In the genomic region with DNA sequence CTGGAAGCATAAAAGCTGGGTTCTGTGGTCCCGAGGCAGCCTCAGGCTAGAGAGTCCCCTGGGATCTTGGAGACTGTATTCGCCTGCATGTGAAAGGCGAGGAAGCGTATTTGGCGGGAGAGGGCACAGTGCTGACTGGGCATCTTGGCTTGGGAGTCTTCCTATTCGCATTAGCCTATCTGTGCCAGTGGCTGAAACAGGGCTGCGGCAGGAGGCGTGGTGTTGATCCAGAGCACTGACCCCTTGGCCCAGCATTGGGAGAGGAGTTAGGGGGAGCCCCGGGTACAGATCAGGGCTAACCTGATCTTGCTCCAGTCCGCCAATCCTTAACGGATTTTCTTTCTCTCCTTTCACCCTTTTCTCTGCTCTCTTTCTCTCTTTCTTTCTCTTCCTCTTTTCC, we compare ENCODE assay signal across 7 mouse cellular contexts. TPM values are rescaled to one million over a fixed set of nuclear protein-coding genes. Genes with fewer than 3 reads are reported as not detected.
DNase-seq lines count a peak whose midpoint lies in the region; ATAC-seq and TF ChIP-seq lines count a peak whose summit lies in the region.

No protein-coding gene starts in this region.

- ATAC-seq in lung, embryonic 14.5 days (ENCODE audit: insufficient read depth), result no peak
- ATAC-seq in lung, postnatal 0 days, result no peak
- peak; percentile 72 for ATAC-seq in hindbrain, embryonic 12.5 days (ENCODE audit: low FRiP score)
- ATAC-seq in megakaryocyte-erythroid progenitor cell, adult 5-6 weeks (replicated peaks; ENCODE audit: low FRiP score, low TSS enrichment, poor library complexity, severe bottlenecking), result no peak

- TF ChIP-seq CTCF in lung, embryonic 14.5 days (IDR thresholded peaks at IDR 0.05; ENCODE audit: low read depth), result no peak
- TF ChIP-seq CTCF in lung, postnatal 0 days (IDR thresholded peaks at IDR 0.05), result no peak

- peaks cover 34% of the 10 kb centered on the region for H3K27me3 ChIP-seq in lung, embryonic 14.5 days (ENCODE audit: insufficient read depth, low read length)
- H3K27me3 ChIP-seq in lung, postnatal 0 days (replicated peaks; ENCODE audit: insufficient read depth, low read length), result 0 out of 2 replicates have a peak, but pooled peaks cover 6% of the 10 kb centered on the region
- H3K27me3 ChIP-seq in hindbrain, embryonic 12.5 days, result peaks cover 9% of the 10 kb centered on the region; the same call in 1 of the 2 replicates

- H3K4me2 ChIP-seq in lung, embryonic 14.5 days, result peak overlapping the region; percentile 49
- no peak overlapping the region for H3K4me2 ChIP-seq in lung, postnatal 0 days (replicated peaks; ENCODE audit: low read depth, low read length)
- H3K4me2 ChIP-seq in hindbrain, embryonic 12.5 days (replicated peaks), result peak overlapping the region; percentile 62

- no peak overlapping the region for H3K27ac ChIP-seq in lung, embryonic 14.5 days (ENCODE audit: low read depth)
- H3K27ac ChIP-seq in lung, postnatal 0 days (ENCODE audit: low read length), result no peak overlapping the region
- H3K27ac ChIP-seq in hindbrain, embryonic 12.5 days, result peak overlapping the region; percentile 83; the same call in 1 of the 2 replicates

- no peak overlapping the region for H3K4me3 ChIP-seq in lung, embryonic 14.5 days (ENCODE audit: low read depth, low read length)
- no peak overlapping the region for H3K4me3 ChIP-seq in lung, postnatal 0 days (ENCODE audit: low read depth, low read length)
- H3K4me3 ChIP-seq in hindbrain, embryonic 12.5 days, result peak overlapping the region; percentile 66

- H3K9ac ChIP-seq in lung, embryonic 14.5 days, result no peak overlapping the region
- no peak overlapping the region for H3K9ac ChIP-seq in lung, postnatal 0 days (replicated peaks; ENCODE audit: low read depth)
- peak overlapping the region; percentile 75 for H3K9ac ChIP-seq in hindbrain, embryonic 12.5 days

- H3K9me3 ChIP-seq in lung, embryonic 14.5 days (ENCODE audit: low read depth, low read length), result no peaks in the 10 kb centered on the region
- no peaks in the 10 kb centered on the region for H3K9me3 ChIP-seq in lung, postnatal 0 days (ENCODE audit: low read length)
- H3K9me3 ChIP-seq in hindbrain, embryonic 12.5 days (replicated peaks), result no peaks in the 10 kb centered on the region

- 11% methylated on average over 11 of the region's 11 CpGs for WGBS in lung, embryonic 14.5 days
- WGBS in lung, postnatal 0 days, result 18% methylated on average over 9 of the region's 11 CpGs
- WGBS in hindbrain, embryonic 12.5 days, result 4% methylated on average over 11 of the region's 11 CpGs

- H3K36me3 ChIP-seq in lung, embryonic 14.5 days (ENCODE audit: insufficient read depth), result no peaks in the 10 kb centered on the region
- H3K36me3 ChIP-seq in lung, postnatal 0 days (ENCODE audit: insufficient read depth, low read length), result no peaks in the 10 kb centered on the region
- no peaks in the 10 kb centered on the region for H3K36me3 ChIP-seq in hindbrain, embryonic 12.5 days

- no peak for DNase-seq in lung, embryonic 14.5 days
- no peak for DNase-seq in lung, postnatal 0 days (ENCODE audit: low spot score)
- DNase-seq in cerebellum, postnatal 36 days, result peak; percentile 52 to 56
- peak; percentile 38 for DNase-seq in retina, embryonic 14.5 days (ENCODE audit: low spot score)
- no peak for DNase-seq in gastrocnemius, adult 18-20 months (ENCODE audit: low spot score)

- TF ChIP-seq EP300 in lung, postnatal 0 days (IDR thresholded peaks at IDR 0.05), result no peak

- no peaks in the 10 kb centered on the region for H3K4me1 ChIP-seq in lung, embryonic 14.5 days (ENCODE audit: insufficient read depth)
- no peaks in the 10 kb centered on the region for H3K4me1 ChIP-seq in lung, postnatal 0 days (ENCODE audit: insufficient read depth, low read depth, low read length)
- peaks cover 19% of the 10 kb centered on the region for H3K4me1 ChIP-seq in hindbrain, embryonic 12.5 days

RNA-seq across cellular contexts. Expression of gene Phactr1, which starts 28.7 kb away (rescaled TPM):
- 4.2 and 5.2 TPM in 2 replicates for polyA plus RNA-seq in lung, embryonic 14.5 days (2014; fragmentation: Nextera tagmentation; extraction: Ambion mirVana)
- 31.4 and 52.7 TPM in 2 replicates for polyA plus RNA-seq in lung, postnatal 0 days (2015; fragmentation: Nextera tagmentation; extraction: Ambion mirVana)
- 23.6 and 25.0 TPM in 2 replicates for polyA plus RNA-seq in hindbrain, embryonic 12.5 days (2016; fragmentation: Nextera tagmentation; extraction: Ambion mirVana)
- not detected in 2 replicates for total RNA-seq in megakaryocyte-erythroid progenitor cell, adult 5-6 weeks (2014; fragmentation: Nextera tagmentation)
- 0.47 TPM in 1 of 2 replicates, not detected in the other for total RNA-seq in megakaryocyte-erythroid progenitor cell, adult 5-6 weeks (2017)
- total RNA-seq in gastrocnemius, adult 18-20 months (2021), result 1 to 10 TPM; 1.1 to 1.4 TPM

Comparison
In these comparisons a context has a peak if more than half of its experiments do, and no peak if none do; other contexts are left out.
1. DNase-seq: peak in cerebellum, postnatal 36 days (2 of 2) and retina, embryonic 14.5 days (single experiment); none in lung, embryonic 14.5 days (single experiment), lung, postnatal 0 days (single experiment) and gastrocnemius, adult 18-20 months (single experiment).